Mouse (Mus musculus) T-helper 1 cell (primary cell): Measurements from ENCODE around the gene Ppip5k2.
"Not testable (repeated sequence)": the region's sequence is repeated elsewhere in the genome, so short reads cannot be mapped to it uniquely, and the experiment has no call there.

Source experiments
- in situ Hi-C: fragments of 300-600 bp; cut with MboI, MseI; formaldehyde crosslinking; loops from one replicate; pipeline ENCODE4 v1.15.1; 2025; ENCODE audit warnings: high pct_unique_total_duplicates

The Ppip5k2 gene

DNA sequence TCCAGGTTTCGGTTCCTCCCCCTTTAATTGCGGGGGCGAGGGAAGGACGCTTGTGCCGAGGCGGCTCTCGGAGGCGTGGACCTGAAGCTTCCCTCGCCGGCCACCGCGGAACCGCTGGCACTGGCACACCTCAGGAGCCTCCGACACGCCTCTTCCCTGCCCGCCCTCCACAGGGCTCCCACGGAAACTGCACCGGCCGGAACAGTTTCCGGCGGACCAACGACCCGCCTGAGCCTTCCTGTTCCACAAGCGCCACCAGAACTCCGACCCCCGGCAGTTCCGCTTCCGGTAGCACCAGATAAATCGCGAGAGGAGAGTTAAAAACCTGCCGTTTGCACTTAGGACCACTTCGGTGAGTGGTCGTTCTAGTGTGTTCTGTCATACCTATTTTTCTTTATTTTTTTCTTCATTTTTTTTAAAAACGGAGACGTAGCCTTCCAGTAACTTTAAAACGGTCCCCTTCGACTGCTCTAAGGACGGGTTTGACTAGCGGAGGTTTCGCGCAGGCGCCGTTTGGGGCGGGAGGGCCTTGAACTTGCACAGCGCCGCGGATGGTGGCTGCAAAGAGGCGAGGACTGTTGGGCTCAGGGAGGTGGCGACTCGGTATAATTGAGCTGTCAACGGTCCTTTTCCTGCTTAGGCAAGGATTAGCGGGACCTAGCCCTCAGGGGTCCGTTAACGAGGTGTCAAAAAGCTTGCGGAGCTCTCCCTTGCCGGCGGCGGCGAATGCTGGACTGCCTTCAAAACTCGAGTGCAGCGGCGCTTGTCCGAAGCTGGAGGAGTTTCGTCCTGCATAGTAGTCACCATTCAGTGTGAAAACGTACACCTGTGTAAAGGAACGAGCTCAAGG, at the start of gene Ppip5k2, which contains the start of gene Gin1:
TSS of gene Ppip5k2 (minus strand) at position 508 of the 850 bp plus-strand sequence.
TSS of gene Gin1 (plus strand) at position 269 of the 850 bp plus-strand sequence.
- in situ Hi-C loops: no loop called here

DNA sequence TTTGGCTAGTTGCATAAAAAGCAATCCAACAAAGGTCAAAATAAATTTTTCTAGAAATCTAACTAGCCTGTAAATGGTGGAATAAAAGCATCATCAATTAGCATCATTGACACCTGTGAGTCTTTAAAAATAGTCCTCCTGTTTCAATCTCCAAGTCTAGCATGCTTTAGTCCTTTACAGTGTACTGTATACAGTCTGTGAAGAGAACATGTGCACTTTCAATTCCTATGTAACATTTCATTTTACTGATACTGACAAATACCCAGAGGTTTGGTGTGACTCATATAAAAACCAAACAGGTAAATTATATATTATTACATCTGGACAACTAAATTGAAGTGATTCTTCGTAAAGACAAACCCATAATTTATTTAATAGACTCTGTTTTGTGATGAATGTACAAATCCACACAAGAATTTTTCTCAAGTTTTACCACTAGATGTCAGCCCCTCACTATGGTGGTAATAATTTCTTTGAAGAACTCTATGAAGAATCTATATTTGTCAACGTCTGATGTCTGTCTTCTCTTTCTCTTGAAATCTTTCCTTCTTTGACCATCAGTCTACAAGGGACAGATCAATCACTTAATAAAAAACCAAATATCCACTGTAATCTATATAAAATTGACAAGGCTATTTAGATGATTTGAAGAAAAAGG, 39.2 kb upstream of the Ppip5k2 start:
- in situ Hi-C loops: loop anchor here (25.0 kb wide), 1 partner anchor 903 kb away; no protein-coding TSS in a partner anchor

- in situ Hi-C loops: loop anchor here (25.0 kb wide), 1 partner anchor 908 kb away; no protein-coding TSS in a partner anchor
These were observed 34.3 kb upstream of the Ppip5k2 start for GRCm38 (mm10) chr1:97804520-97804919.

- in situ Hi-C loops: loop anchor here (25.0 kb wide), 1 partner anchor 910 kb away; no protein-coding TSS in a partner anchor
These were observed 32.1 kb upstream of the Ppip5k2 start for GRCm38 (mm10) chr1:97802207-97802902.

- in situ Hi-C loops: no loop called here
These were observed 25.7 kb upstream of the Ppip5k2 start for GRCm38 (mm10) chr1:97795936-97796335.

DNA sequence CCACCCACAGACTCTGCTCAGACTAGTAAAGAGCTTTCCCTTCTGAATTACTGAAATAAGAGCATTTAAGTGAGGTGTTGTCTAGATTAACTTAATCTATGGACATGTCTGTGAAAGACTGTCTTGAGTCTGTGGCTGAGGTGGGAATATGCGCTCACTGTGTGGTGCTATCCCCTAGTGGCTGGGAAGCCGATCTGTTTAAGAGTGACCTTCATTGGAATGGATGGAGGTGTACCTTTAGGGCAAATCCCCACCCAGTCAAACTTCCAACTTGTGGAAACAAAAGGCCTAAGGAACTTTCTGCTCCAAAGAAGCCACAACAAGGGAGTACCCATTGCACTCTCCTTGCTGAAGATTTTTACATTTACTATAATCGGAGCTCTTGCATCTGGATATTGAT, 23.9 kb upstream of the Ppip5k2 start:
- in situ Hi-C loops: no loop called here

GRCm38 (mm10) chr1:97788490-97788889, 18.3 kb upstream of the Ppip5k2 start:
- in situ Hi-C loops: no loop called here

DNA sequence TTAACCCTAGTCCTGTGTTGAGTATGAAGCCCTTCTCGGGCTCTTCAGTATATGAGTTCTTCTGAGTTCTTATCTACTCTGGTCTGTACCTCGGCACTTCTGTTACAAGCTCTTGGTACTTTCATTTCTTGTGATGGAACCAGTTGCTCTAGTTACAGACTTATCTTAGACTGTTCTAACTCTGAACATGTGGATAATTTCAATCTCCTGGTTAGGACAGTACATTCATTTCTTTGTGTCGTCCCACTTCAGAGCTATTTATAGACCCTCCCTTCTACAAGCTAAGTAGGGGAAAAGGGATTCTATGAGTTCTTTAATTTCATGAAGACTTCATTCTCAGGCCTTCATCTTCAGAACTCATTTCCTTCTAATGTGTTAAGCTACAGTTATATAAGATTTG, 17.5 kb upstream of the Ppip5k2 start:
- in situ Hi-C loops: no loop called here

- in situ Hi-C loops: no loop called here
These were observed 15.6 kb upstream of the Ppip5k2 start for GRCm38 (mm10) chr1:97785685-97786393.

DNA sequence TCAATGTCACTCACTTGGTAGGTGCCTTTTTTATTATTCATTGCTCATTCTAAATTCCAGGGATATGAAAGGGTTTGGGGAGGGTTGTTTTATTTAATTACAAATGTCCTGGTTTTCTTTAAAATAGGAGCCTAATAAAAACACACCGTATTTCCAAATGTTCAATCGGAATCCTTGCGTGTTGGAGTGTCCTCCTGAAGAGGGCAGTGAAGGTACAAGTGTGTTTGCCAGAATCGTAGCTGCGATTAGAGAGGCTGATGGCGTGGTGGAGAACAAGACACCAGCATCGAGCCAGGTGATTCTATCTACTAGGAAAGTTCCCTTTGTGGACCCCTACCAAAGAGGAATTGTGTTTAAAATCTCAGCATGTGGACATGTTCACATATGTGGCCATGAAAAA, 14.7 kb upstream of the Ppip5k2 start:
- in situ Hi-C loops: no loop called here

DNA sequence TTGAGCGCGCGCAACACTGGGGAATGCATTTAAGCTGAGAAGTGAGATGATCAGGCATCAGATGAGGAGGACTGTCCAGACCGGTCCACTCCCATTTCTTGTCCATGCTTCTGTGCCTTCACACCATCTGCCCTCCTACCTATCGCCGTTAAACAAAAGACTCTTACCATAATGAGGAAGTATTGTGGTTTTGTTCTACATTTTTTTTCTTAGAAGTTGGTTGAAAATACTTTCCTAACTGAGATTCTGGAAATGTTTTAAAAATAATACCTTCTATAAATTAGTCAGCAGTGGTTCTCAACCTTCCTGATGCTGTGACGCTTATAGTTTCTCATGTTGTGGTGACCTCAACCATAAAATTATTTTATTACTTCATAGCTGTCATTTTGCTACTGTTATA, 11.5 kb upstream of the Ppip5k2 start:
- in situ Hi-C loops: no loop called here

- in situ Hi-C loops: no loop called here
These were observed 3.8 kb upstream of the Ppip5k2 start for GRCm38 (mm10) chr1:97773973-97774372.

GRCm38 (mm10) chr1:97773362-97773761, 3.2 kb upstream of the Ppip5k2 start:
- in situ Hi-C loops: no loop called here

GRCm38 (mm10) chr1:97771727-97772126, 1.5 kb upstream of the Ppip5k2 start:
- in situ Hi-C loops: no loop called here

- in situ Hi-C loops: no loop called here
These were observed 907 bp upstream of the Ppip5k2 start for GRCm38 (mm10) chr1:97771118-97771517.

DNA sequence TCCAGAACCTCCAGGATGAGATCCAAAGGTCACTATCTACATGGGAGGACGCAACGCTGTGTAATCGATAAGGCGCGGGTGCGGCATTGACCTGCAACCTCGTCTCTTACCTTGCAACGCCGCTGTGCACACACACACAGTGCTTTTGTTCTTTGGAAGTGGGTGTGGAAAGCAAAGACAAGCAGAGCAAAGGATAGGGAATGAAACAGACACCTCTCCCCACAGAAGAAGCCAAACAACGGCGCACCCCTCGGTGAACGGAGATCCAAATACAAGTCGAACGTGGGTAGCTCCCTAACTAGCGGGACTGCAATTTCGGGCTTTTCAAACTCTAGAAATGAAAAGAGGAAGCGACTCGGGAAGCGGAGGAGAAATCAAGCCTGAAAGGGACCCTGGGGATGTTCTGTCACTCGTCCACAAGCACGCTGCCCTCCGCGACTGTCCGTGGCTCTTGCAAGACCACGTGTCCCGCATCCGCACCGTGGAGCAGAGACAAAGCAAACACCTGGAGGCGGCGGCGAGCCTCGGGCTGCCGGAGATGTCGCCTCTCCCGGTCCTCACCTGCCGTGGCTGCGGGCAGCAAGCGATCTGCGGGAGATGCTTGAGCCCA, 812 bp downstream of the Ppip5k2 start:
- in situ Hi-C loops: no loop called here

GRCm38 (mm10) chr1:97768906-97769293, 1.3 kb downstream of the Ppip5k2 start:
- in situ Hi-C loops: no loop called here

DNA sequence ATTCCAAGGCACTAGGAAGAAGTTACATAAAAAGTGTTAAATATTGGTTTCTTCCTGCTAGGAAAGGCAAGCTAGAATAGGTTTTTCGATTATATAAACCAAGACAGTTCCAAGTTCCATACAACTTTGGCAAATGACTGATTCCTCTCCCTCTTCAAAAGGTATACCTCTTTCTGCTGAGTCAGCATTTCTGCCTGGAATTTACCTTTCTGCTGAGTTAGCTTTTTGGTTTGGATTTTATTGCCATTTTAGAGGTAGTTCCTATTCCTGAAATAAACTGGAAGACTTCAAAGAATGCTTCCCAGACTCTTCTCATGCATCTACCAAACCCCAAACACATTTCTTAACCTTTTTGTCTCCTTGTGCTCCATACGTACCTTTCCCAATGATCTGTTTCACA, 2.1 kb downstream of the Ppip5k2 start:
- in situ Hi-C loops: no loop called here

DNA sequence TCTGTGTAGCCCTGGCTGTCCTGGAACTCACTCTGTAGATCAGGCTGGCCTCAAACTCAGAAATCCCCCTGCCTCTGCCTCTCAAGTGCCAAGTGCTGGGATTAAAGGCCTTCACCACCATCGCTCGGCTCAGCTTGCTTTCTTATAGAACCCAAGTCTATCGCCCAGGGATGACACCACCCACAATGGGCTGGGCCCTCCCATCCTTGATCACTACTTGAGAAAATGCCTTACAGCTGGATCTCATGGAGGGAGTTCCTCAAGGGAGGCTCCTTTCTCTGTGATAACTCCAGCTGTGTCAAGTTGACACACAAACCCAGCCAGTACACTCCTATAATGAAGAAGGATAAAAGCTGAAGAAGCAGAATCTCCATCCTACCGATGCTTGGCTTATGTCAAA, 4.5 kb downstream of the Ppip5k2 start:
- in situ Hi-C loops: not testable (repeated sequence)

DNA sequence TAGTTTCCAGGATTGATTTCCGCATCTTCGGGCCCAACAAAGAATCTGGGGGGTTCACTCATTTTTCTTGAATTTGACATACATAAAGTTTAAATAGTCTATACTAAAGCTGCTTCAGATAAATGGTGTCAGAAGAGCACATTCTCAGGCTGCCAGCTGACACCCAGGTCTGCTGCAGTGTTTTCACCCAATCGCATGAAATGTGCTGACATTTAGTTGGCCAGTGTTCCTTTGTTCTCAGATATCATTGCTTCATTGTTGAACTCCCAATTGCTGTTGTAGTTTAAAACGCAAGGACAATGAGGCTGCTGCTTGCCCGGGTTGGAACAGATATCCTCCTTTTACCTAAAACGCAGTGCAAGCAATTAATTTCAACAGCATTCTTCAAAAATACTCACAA, 8.7 kb downstream of the Ppip5k2 start:
- in situ Hi-C loops: no loop called here

- in situ Hi-C loops: no loop called here
These were observed 9.6 kb downstream of the Ppip5k2 start for GRCm38 (mm10) chr1:97760598-97760997.
